Mouse (Mus musculus) ES-E14 (cell line): ENCODE data around the gene Adgrf3. TPM values are rescaled to one million over a fixed set of nuclear protein-coding genes. Genes with fewer than 3 reads are reported as not detected.

Experiments
- DNase-seq: peaks from one replicate; pipeline ENCODE4 v3.0.0-alpha.2; 2013; ENCODE audit warnings: low read depth, low spot score
- H3K27ac ChIP-seq: 2 replicates; pipeline ENCODE4 v1.5.1; 2012; ENCODE audit warnings: low read depth, mild to moderate bottlenecking, low read length, moderate library complexity, mixed read lengths; ENCODE audit not compliant: poor library complexity, insufficient read depth, severe bottlenecking
- H3K36me3 ChIP-seq: 2 replicates; pipeline ENCODE4 v1.6.1; 2012; ENCODE audit warnings: mild to moderate bottlenecking, low read length, moderate library complexity, mixed read lengths; ENCODE audit not compliant: control insufficient read depth, poor library complexity, insufficient read depth, severe bottlenecking
- H3K4me1 ChIP-seq, 2 experiments: fragments of 150-350 bp in 1 of 2; sonication (generic) in 1 of 2; 2 replicates each; pipeline ENCODE4 v1.6.1; 2012; ENCODE audit warnings: low read length in 2 of 2, mild to moderate bottlenecking in 1 of 2, mixed read lengths in 1 of 2; ENCODE audit not compliant: control insufficient read depth in 2 of 2, insufficient read depth in 2 of 2, poor library complexity in 1 of 2
- H3K4me3 ChIP-seq, 2 experiments: fragments of 150-350 bp in 1 of 2; sonication (generic) in 1 of 2; 2 replicates each; pipeline ENCODE4 v1.5.1; 2012; ENCODE audit warnings: low read length in 2 of 2, low read depth in 1 of 2, mild to moderate bottlenecking in 1 of 2, mixed read lengths in 1 of 2; ENCODE audit not compliant: insufficient read depth in 1 of 2, poor library complexity in 1 of 2, severe bottlenecking in 1 of 2
- H3K9ac ChIP-seq: 2 replicates; pipeline ENCODE4 v1.6.1; 2012; ENCODE audit warnings: low read depth, mild to moderate bottlenecking, low read length, mixed read lengths; ENCODE audit not compliant: poor library complexity, insufficient read depth, severe bottlenecking
- H3K9me3 ChIP-seq: fragments of 150-350 bp; sonication (generic); 2 replicates; pipeline ENCODE4 v1.6.1; 2012; ENCODE audit warnings: low read depth, mild to moderate bottlenecking, low read length; ENCODE audit not compliant: control insufficient read depth, insufficient read depth
- CHD2 ChIP-seq: IDR thresholded peaks from 2 replicates; pipeline ENCODE4 v1.6.1; 2014; ENCODE audit warnings: mild to moderate bottlenecking, low read depth, low read length, inconsistent platforms
- HCFC1 ChIP-seq: IDR thresholded peaks from 2 replicates; pipeline ENCODE4 v1.6.1; 2012; ENCODE audit warnings: low read length, inconsistent platforms, borderline replicate concordance; ENCODE audit not compliant: insufficient read depth
- MAFK ChIP-seq: IDR thresholded peaks from 2 replicates; pipeline ENCODE4 v1.6.1; 2014; ENCODE audit warnings: mild to moderate bottlenecking, low read depth, low read length, inconsistent platforms; ENCODE audit not compliant: insufficient read depth
- ZC3H11A ChIP-seq: IDR thresholded peaks from 2 replicates; pipeline ENCODE4 v1.6.1; 2012; ENCODE audit warnings: low read depth, mild to moderate bottlenecking, inconsistent platforms, low read length, borderline replicate concordance
- ZNF384 ChIP-seq: IDR thresholded peaks from 2 replicates; pipeline ENCODE4 v1.6.1; 2012; ENCODE audit warnings: low read depth, low read length, inconsistent platforms
- in situ Hi-C, 2 experiments: fragments of 600-800 bp; cut with MboI; formaldehyde crosslinking; loops; one replicate each; pipeline ENCODE4 v1.15.1; 2025; ENCODE audit warnings: low sequenced_read_pairs in 2 of 2, inconsistent platforms in 1 of 2; ENCODE audit not compliant: unreplicated experiment in 2 of 2
- total RNA-seq: library from RNA; depleted of rRNA; stranded (reverse); fragments of 300-350 nt; gene quantifications from 2 replicates; pipeline ENCODE4 v1.2.3, GENCODE M21; 2012

Adgrf3 gene
- total RNA-seq, 1 experiment: 0.71 TPM

- Histone ChIP-seq H3K36me3 (no peaks in the 10 kb centered on the region), H3K4me3 (no peak overlapping the region), H3K27ac (no peak overlapping the region), H3K4me1 (no peaks in the 10 kb centered on the region; a peak in 1 of 4 replicates), H3K9ac (no peak overlapping the region), H3K9me3 (no peaks in the 10 kb centered on the region)
- DNase-seq: no peak
- TF ChIP-seq ZNF384 (no peak), HCFC1 (no peak), CHD2 (no peak), ZC3H11A (no peak), MAFK (no peak)
- in situ Hi-C loops: no loop called here
Measured at GRCm38 (mm10) chr5:30240552-30240951, 35.0 kb upstream of the Adgrf3 start.

- H3K4me3 ChIP-seq: no peak overlapping the region
- TF ChIP-seq ZC3H11A (no peak), CHD2 (no peak), MAFK (no peak), HCFC1 (no peak), ZNF384 (no peak)
- H3K9ac ChIP-seq: no peak overlapping the region
- no peak overlapping the region for H3K27ac ChIP-seq
- DNase-seq: no peak
- H3K9me3 ChIP-seq: no peaks in the 10 kb centered on the region
- no peaks in the 10 kb centered on the region for H3K36me3 ChIP-seq
- no peaks in the 10 kb centered on the region for H3K4me1 ChIP-seq
- in situ Hi-C loops: no loop called here
Measured at GRCm38 (mm10) chr5:30238533-30238932, 33.0 kb upstream of the Adgrf3 start.

- no peaks in the 10 kb centered on the region for H3K4me1 ChIP-seq
- TF ChIP-seq MAFK (no peak), CHD2 (no peak), ZNF384 (no peak), HCFC1 (no peak), ZC3H11A (no peak)
- DNase-seq: no peak
- H3K4me3 ChIP-seq: no peak overlapping the region
- no peak overlapping the region for H3K27ac ChIP-seq
- H3K9ac ChIP-seq: no peak overlapping the region
- peaks cover 7% of the 10 kb centered on the region; the same call in 1 of the 2 replicates for H3K9me3 ChIP-seq
- in situ Hi-C loops: no loop called here
- no peaks in the 10 kb centered on the region for H3K36me3 ChIP-seq
Measured at GRCm38 (mm10) chr5:30235641-30236126, 30.2 kb upstream of the Adgrf3 start.

- Histone ChIP-seq H3K36me3 (no peaks in the 10 kb centered on the region), H3K9ac (no peak overlapping the region), H3K27ac (no peak overlapping the region), H3K4me3 (no peak overlapping the region), H3K4me1 (no peaks in the 10 kb centered on the region), H3K9me3 (peaks cover 7% of the 10 kb centered on the region; the same call in 1 of the 2 replicates)
- TF ChIP-seq HCFC1: no peak
- TF ChIP-seq MAFK: no peak
- TF ChIP-seq ZC3H11A: no peak
- TF ChIP-seq CHD2: no peak
- no peak for TF ChIP-seq ZNF384
- no peak for DNase-seq
- in situ Hi-C loops: no loop called here
Measured at GRCm38 (mm10) chr5:30233979-30234378, 28.5 kb upstream of the Adgrf3 start.
